8 mouse cellular contexts compared by ENCODE assay signal in genomic region chr2:170219611-170220401, GRCm38 (mm10).
DNase-seq lines count a peak whose midpoint lies in the region; ATAC-seq and TF ChIP-seq lines count a peak whose summit lies in the region.

No protein-coding gene starts in this region.

- H3K4me1 ChIP-seq in E14TG2a.4 (replicated peaks; ENCODE audit: low read depth, low read length), result peaks cover 53% of the 10 kb centered on the region
- H3K4me1 ChIP-seq in embryonic facial prominence, embryonic 14.5 days (ENCODE audit: control insufficient read depth, insufficient read depth, low read length), result peaks cover 15% of the 10 kb centered on the region
- peaks cover 50% of the 10 kb centered on the region for H3K4me1 ChIP-seq in midbrain, embryonic 11.5 days (ENCODE audit: control insufficient read depth, insufficient read depth, low read length)

- H3K36me3 ChIP-seq in E14TG2a.4 (ENCODE audit: insufficient read depth, low read length), result no peaks in the 10 kb centered on the region
- no peaks in the 10 kb centered on the region for H3K36me3 ChIP-seq in embryonic facial prominence, embryonic 14.5 days (ENCODE audit: control insufficient read depth, insufficient read depth, low read length)
- H3K36me3 ChIP-seq in midbrain, embryonic 11.5 days (ENCODE audit: control insufficient read depth, insufficient read depth, low read length), result no peaks in the 10 kb centered on the region

- no peaks in the 10 kb centered on the region for H3K9me3 ChIP-seq in E14TG2a.4 (ENCODE audit: low read length)
- peaks cover 5% of the 10 kb centered on the region; the same call in 1 of the 2 replicates for H3K9me3 ChIP-seq in embryonic facial prominence, embryonic 14.5 days (ENCODE audit: control insufficient read depth, low read length)
- H3K9me3 ChIP-seq in midbrain, embryonic 11.5 days (ENCODE audit: control insufficient read depth, low read length), result no peaks in the 10 kb centered on the region

- DNase-seq in cerebellum, postnatal 10 days, result peak; percentile 36 to 42
- no peak for DNase-seq in cerebellum, postnatal 25 days
- DNase-seq in embryonic facial prominence, embryonic 14.5 days (ENCODE audit: low spot score), result peak; percentile 41
- peak; percentile 66 for DNase-seq in induced T-regulatory cell, adult 2 months (ENCODE audit: low read depth)
- peak; percentile 96 for DNase-seq in midbrain, embryonic 11.5 days (ENCODE audit: low spot score, missing footprints)
- DNase-seq in gastrocnemius, postnatal 10 days, result no peak

- H3K4me3 ChIP-seq in E14TG2a.4 (replicated peaks; ENCODE audit: low read length), result peak overlapping the region; percentile 69
- peak overlapping the region; percentile 36 for H3K4me3 ChIP-seq in embryonic facial prominence, embryonic 14.5 days (ENCODE audit: low read depth, low read length)
- H3K4me3 ChIP-seq in midbrain, embryonic 11.5 days (ENCODE audit: low read depth, low read length), result peak overlapping the region; percentile 28

- WGBS in embryonic facial prominence, embryonic 14.5 days, result 2% methylated on average over 20 of the region's 20 CpGs
- under 1% methylated on average over 20 of the region's 20 CpGs for WGBS in midbrain, embryonic 11.5 days

- peak overlapping the region; percentile 89 for H3K27ac ChIP-seq in embryonic facial prominence, embryonic 14.5 days (replicated peaks; ENCODE audit: low read depth, low read length)
- peak overlapping the region; percentile 92 for H3K27ac ChIP-seq in midbrain, embryonic 11.5 days (ENCODE audit: low read depth, low read length)

- no peak for TF ChIP-seq CTCF in E14TG2a.4 (conservative IDR thresholded peaks at IDR 0.05; ENCODE audit: low read length)

- H3K27me3 ChIP-seq in E14TG2a.4 (ENCODE audit: insufficient read depth, low read length), result peaks cover 22% of the 10 kb centered on the region
- no peaks in the 10 kb centered on the region for H3K27me3 ChIP-seq in embryonic facial prominence, embryonic 14.5 days (replicated peaks; ENCODE audit: control insufficient read depth, insufficient read depth, low read length)
- H3K27me3 ChIP-seq in midbrain, embryonic 11.5 days (ENCODE audit: control insufficient read depth, insufficient read depth, low read length), result no peaks in the 10 kb centered on the region

- peak overlapping the region; percentile 73 for H3K4me2 ChIP-seq in embryonic facial prominence, embryonic 14.5 days (ENCODE audit: low read depth, low read length)
- peak overlapping the region; percentile 60 for H3K4me2 ChIP-seq in midbrain, embryonic 11.5 days

- no peak for ATAC-seq in embryonic facial prominence, embryonic 14.5 days (ENCODE audit: low read depth)
- no peak; the same call in 1 of the 2 replicates for ATAC-seq in midbrain, embryonic 11.5 days (ENCODE audit: low FRiP score)
- no peak for ATAC-seq in monocyte, adult 5-6 weeks (replicated peaks; ENCODE audit: insufficient number of reproducible peaks, low FRiP score, low TSS enrichment, poor library complexity, severe bottlenecking)

- peak overlapping the region; percentile 64 for H3K9ac ChIP-seq in embryonic facial prominence, embryonic 14.5 days (ENCODE audit: low read depth, low read length)
- H3K9ac ChIP-seq in midbrain, embryonic 11.5 days (ENCODE audit: low read length), result peak overlapping the region; percentile 66

Comparison
In these comparisons a context has a peak if more than half of its experiments do, and no peak if none do; other contexts are left out.
1. DNase-seq: peak in cerebellum, postnatal 10 days (2 of 2), embryonic facial prominence, embryonic 14.5 days (single experiment), induced T-regulatory cell, adult 2 months (single experiment) and midbrain, embryonic 11.5 days (single experiment); none in cerebellum, postnatal 25 days (0 of 2) and gastrocnemius, postnatal 10 days (single experiment).
2. Peak in every context shown above with its lines, with median percentiles within 50 percentile points of each other: H3K4me3 ChIP-seq.